Mouse (Mus musculus) embryo, embryonic 11.5 days (tissue): Measurements from ENCODE around the gene Ccnk.

ENCODE experiments used
- DNase-seq: peaks from one replicate; pipeline ENCODE4 v3.0.0-alpha.2; 2012; ENCODE audit warnings: low read depth, low spot score

The Ccnk gene

DNA sequence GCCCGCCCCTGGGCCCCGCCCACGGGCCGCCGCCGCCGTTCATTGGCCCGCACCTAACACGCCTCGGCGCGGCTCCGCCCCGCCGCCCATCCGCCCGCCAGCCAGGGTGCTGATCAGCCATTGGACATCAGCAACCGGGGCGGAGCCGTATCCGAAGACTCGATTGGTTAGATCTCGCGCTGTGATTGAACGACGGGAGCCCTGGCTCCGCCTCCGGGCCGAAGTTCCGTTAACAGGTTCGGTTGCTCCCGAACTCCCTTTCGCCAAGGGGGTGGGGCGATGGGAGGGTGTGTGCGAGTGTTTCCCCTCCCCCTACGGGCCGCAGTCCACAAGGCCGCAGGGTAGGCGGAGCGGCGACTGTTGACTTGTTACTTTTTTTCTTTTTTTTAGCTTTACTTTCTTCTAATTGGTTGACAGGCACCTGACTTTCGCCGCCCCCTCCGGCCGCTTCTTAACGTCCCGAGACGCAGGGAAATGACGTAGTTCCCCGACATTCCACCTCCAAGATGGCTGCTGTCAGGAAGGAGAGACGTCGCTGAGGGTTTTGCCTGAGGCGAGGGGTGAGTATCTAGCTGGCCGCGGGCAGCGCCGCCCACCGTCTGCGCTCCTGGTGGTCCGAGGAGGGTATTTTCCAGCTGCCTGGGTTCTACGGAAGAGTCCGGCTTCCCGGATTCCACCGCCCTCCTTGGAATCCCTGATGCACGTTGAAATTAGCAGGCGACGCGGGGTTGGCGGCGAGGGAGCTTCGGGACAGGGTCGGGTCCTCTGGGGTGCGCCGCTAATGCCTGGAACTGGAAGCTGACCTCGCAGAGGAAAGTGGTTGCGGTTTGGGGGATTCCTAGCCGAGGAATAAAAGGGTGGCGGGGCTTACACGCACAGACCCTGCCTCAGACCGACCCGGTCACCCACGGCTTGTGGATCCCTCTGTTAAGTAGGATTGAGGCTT lies at the start of gene Ccnk:
Gene Ccnk, plus strand, starts transcription at position 259 of the 946 bp plus-strand sequence.
- DNase-seq = peak; percentile 96

DNA sequence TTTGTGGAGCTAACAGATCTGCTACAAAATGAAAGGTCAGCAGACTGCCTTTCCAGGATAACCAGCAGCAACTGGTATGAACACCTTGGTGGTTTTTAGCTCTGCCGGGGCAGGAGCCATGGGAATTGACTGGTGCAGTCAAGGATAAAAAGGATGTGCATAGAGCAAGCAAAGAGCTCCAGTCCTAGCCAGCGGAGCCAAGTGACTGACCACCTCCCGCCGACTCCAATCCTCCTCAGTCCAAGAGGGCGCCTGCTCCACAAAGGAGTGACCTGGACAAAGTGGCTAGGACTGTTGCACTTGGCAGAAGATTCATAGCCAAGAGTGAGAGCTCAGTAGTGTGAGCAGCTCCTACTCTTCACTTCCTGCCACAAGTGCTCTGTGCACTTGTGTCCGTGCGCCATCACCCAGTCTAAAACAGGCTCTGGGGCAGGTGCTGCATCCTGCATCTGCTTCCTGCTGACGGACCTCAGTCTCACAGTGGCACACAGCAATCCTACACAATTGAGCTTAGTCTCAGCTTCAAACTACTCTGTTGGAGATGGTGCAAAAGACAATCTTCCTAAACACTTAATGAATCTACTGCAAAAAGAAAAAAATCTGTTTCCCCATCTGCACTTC lies 46.8 kb upstream of the Ccnk start:
- DNase-seq = no peak

- no peak for DNase-seq
These were observed 46.2 kb upstream of the Ccnk start for GRCm38 (mm10) chr12:108133181-108133580.

DNA sequence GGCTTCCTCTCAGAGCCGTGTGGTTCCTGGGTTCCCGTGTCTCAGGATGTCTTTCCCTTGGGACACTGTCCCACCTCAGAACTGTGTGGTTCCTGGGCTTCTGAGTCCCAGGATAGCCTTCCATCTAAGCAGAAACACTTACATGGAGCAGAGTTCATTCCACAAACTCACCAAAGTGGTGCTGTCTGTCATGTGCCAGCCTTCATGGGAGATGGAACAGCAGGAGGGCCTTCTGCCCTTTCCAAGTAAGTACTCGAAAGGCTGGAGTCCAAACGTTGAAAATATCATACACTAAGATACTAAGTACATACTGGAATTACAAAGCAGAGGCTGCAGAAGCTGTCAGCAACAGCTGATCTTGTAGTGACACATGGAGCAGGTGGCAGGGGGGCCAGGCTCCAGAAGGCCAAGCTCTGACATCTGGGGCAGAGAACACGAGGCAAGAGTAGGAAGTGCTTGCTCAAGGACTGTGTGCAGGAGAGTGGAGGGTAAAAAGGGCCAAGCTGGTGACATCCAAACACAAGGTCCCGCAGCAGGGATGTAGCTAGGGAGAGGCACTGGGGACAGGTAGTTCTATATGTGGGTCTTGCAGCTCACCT lies 43.7 kb upstream of the Ccnk start:
- DNase-seq = no peak

DNA sequence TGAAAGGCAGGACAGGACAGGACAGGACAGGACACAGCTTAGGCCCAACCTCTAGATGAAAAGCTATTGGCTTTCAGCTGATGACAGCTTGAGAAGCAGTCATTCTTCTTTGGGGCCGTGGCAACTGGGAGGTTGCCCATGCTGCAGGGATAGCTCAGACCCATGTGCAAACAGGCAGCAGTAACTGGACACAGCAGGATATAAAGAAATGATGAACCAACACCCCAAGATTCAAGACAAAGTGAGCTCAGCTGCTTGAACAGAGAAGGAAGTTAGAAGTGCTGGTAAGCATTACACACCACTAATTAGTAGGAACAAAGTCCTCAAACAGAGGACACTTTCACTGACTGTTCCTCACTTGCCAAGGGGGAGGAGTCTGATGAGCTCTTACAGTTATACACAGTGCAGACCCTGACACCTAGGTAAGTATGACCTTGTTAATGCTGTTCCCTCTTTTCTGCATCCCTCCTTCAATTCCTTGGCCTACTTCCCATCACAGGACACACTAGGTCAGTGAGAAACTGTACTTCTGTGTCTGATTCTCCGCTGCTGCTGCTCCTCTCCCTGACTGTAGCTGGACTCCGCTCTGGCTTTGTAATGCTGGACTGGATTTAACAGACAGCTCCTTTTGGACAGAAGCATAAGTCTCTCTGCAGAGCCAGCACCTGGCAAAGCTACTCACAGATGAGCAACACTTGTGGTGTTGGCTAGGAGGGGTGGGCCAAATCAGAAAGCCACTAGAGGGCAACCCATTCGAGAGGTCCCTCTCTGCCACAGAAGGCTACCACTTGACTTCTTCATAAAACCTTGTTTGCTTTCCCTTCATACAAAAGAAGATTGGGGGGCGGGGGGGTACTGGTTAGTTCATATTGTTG lies 35.5 kb upstream of the Ccnk start:
- DNase-seq = no peak

DNA sequence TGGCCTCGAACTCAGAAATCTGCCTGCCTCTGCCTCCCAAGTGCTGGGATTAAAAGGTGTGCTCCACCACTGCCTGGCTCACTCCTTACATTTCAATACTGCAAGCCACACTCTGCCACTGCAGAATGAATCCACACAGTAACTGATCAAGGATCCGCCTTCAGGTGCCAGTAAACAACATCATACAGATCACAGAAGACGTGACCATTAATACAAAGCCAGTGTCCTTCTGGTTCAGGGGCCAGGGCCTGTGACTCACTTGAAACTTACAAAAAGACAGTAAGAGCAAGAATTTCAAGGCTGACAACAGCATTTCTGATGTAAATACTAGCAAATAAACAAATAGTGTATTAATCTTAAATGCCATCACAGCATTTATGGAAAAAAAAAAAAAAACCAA lies 34.2 kb upstream of the Ccnk start:
- no peak for DNase-seq

DNA sequence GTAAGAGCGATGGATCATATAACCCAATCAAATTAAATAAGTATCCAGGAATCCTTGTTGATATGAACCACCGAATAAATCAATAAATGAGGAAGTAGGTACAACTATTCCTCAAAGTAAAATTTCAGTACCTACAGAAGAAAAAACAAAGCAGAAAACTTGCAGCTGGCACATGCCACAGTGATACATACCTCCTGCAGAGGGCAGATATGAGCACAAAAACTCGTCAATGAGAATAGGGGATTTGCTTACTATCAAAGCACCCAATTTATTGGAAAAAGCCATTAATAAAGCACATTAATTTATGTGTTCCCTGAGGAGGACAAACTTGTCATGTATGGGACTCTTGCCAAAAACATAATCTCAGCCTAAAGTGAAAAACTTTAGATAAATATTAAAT lies 29.6 kb upstream of the Ccnk start:
- no peak for DNase-seq

- no peak for DNase-seq
These were observed 26.6 kb upstream of the Ccnk start for GRCm38 (mm10) chr12:108152743-108153142.

- no peak for DNase-seq
These were observed 19.5 kb upstream of the Ccnk start for GRCm38 (mm10) chr12:108159863-108160262.

DNA sequence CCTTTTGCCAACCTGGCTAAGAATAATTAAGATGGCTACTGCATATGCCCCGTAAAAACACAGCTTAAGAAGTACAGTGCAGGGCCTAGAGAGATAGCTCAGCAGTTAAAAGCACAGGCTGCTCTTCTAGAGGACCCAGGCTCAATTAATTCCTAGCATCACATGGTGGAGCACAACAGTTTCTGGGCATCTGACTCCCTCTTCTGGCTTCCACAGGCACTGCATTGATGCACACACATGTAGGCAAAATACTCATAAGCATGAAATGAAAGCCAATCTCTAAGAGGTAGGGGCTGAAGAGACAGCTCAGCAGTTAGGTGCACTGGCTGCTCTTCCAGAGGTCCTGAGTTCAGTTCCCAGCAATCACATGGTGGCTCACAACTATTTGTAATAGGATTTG lies 17.3 kb upstream of the Ccnk start:
- peak; percentile 13 for DNase-seq

DNA sequence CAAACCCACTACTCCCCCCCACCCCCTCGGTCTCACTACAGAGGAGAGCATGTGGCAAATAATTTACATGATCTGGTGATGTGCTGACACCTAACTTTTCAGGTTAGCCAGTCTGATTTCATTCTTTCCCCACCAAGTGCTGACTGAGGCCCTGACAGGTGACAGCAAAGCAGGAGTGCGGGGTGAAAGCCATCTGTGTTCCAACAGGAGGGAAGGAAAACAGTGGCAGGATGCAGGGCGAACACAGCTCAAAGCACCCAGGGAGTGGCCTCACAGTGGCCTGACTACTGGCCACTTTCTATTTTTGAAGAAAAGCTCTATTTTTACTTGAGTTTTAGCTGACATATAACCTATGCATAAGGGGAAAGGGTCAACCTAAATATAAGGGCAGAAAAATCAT lies 15.7 kb upstream of the Ccnk start:
- DNase-seq = no peak

DNA sequence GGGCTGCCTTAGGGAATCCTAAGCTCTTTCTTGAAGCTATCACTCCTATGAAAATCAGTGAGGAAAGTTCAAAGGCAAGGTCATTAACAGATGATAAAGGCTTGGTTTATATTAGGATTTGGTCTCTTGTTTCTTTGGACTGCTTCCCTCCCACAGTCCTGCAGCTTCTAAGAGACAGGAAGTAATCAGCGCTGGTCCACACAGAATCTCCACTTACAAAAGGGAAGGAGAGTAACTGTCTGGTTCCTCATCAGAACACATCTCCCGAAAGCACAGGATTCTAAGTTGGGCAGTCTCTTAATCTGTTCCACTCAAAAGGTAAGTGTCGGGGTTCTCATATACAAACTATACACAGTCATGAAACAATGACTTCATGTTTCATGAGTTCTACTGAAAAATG lies 10.5 kb upstream of the Ccnk start:
- DNase-seq = no peak

- no peak for DNase-seq
These were observed 8.9 kb upstream of the Ccnk start for GRCm38 (mm10) chr12:108170467-108170866.

- no peak for DNase-seq
These were observed 8.0 kb upstream of the Ccnk start for GRCm38 (mm10) chr12:108171336-108171735.

GRCm38 (mm10) chr12:108172639-108173038 lies 6.7 kb upstream of the Ccnk start:
- DNase-seq = no peak

- DNase-seq = no peak
These were observed 4.5 kb upstream of the Ccnk start for GRCm38 (mm10) chr12:108174606-108175505.

DNA sequence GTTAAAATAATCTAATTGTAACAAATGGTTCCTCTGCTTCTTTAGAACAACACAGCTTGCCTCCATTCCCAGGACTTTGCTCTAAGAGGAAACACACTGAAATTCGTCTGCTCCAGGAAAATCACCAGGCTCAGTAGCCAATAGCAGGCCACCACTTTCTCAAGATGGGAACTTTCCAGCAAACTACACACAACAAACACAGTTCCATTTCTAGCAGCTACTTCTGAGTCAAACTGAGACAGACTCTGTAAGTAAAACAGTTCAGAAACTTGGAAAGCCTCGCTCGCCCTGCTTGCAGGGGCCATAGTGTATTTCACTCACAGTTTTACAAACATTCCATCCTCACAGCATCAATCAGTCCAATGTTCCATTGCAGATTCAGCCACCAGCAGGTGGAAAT lies 3.0 kb upstream of the Ccnk start:
- no peak for DNase-seq

DNA sequence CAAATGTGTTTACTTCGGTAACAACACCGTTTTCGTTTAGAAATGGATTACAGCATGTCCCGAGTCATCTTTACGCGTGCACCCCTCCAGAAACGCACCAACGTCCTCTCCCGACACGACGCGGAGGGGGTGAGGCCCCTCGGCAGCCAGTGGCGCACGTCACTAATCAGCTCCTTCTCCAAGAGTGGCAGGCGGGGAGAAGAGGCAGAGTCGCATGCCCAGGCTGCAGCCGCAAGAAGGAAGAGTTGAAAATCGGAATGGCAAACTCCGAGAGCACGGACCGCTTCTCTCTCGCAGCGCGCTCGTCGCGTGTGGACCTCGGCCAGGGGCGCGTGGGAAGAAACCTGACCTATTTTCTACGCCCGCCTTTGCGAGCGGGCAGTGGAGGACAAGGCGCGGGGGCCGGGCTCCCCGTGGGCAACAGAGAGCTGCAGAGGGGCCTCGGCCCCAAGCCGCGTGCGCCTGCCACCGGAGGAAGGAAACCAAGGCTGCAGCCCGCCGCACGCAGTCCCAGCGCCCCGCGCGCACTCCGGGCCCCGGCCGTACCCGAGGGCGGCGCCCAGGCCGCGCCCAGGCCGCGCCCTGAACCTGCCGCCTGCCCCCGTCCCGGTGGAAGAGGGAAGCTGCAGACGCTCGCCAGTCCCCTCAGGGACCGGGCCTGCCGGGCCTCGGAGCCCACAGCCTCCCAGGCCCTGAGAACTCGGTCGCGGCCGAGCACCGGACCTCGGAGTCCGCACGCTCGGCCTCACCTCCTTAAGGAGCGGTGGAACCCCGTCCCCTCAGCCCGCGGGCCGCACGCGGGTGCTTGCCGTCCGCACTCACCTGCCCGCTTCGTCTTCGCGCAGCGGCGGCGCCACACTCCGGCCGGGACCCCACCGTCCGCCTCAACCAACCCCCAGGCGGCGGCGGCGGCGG lies 791 bp upstream of the Ccnk start:
- peak; percentile 13 for DNase-seq

DNA sequence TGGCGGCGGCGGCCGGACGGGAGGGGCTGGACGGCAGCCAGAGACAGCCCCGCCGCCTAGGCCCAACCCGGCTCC lies 296 bp upstream of the Ccnk start, which contains the start of gene Setd3:
Gene Setd3, minus strand, starts transcription at position 69 of the 75 bp plus-strand sequence.
- DNase-seq = no peak

DNA sequence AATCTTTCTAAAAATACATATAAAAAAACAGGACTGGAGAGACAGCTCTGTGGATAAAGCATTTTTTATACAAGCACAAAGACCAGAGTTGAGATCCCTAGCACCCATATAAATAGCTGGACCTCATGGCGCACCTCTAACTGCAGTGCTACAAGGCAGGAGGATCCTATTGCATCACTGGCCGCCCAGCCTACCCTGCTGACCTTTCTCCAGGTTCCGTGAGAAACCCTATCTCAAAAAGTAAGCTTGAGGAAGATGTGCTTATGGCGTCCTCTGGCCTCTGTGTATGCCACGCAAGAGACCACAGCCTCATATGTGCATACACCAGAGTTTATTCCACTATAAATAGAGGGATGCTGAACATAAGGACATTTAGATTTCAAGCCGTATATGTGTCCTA lies 2.3 kb downstream of the Ccnk start:
- no peak for DNase-seq
